Mouse (Mus musculus) myocyte (in vitro differentiated cells): ENCODE data around the gene Serpinb5. TPM values are rescaled to one million over a fixed set of nuclear protein-coding genes. Genes with fewer than 3 reads are reported as not detected.

Experiments used
- H3K27me3 ChIP-seq: one replicate; pipeline ENCODE4 v1.6.1; 2011; ENCODE audit not compliant: control insufficient read depth, insufficient read depth, insufficient read length
- H3K36me3 ChIP-seq: one replicate; pipeline ENCODE4 v1.6.1; 2011; ENCODE audit not compliant: control insufficient read depth, insufficient read depth
- H3K4me2 ChIP-seq: one replicate; pipeline ENCODE4 v1.6.1; 2011; ENCODE audit warnings: low read depth, control low read depth
- H3K4me3 ChIP-seq: one replicate; pipeline ENCODE4 v1.5.1; 2011; ENCODE audit warnings: mild to moderate bottlenecking, control low read depth, moderate library complexity
- H3K79me2 ChIP-seq: one replicate; pipeline ENCODE4 v1.6.1; 2011; ENCODE audit not compliant: control insufficient read depth, insufficient read depth
- H3ac ChIP-seq: one replicate; pipeline ENCODE4 v1.6.1; 2011; ENCODE audit not compliant: control insufficient read depth, insufficient read length
- CEBPB ChIP-seq: IDR thresholded peaks from 2 replicates; pipeline ENCODE4 v1.6.1; 2011; ENCODE audit warnings: mild to moderate bottlenecking, moderate library complexity; ENCODE audit not compliant: poor library complexity, insufficient read depth, severe bottlenecking
- E2F4 ChIP-seq: IDR thresholded peaks from one replicate; pipeline ENCODE4 v1.6.1; 2011; ENCODE audit warnings: mild to moderate bottlenecking, control low read depth, moderate library complexity; ENCODE audit not compliant: insufficient read depth
- MAX ChIP-seq: IDR thresholded peaks from one replicate; pipeline ENCODE4 v1.6.1; 2011; ENCODE audit warnings: low read depth, mild to moderate bottlenecking, control low read depth
- MYOD1 ChIP-seq, 3 experiments: IDR thresholded peaks; one replicate each; pipeline ENCODE4 v1.6.1; 2011; ENCODE audit warnings: control low read depth in 2 of 3, low read depth in 2 of 3, mild to moderate bottlenecking in 2 of 3, moderate library complexity in 1 of 3; ENCODE audit not compliant: insufficient read length in 2 of 3, control insufficient read depth in 1 of 3
- MYOG ChIP-seq, 3 experiments: IDR thresholded peaks; one replicate each; pipeline ENCODE4 v1.6.1; 2011; ENCODE audit warnings: control low read depth in 2 of 3, low read depth in 2 of 3, mild to moderate bottlenecking in 2 of 3; ENCODE audit not compliant: insufficient read length in 2 of 3, control insufficient read depth in 1 of 3, insufficient read depth in 1 of 3
- POLR2A ChIP-seq: IDR thresholded peaks from one replicate; pipeline ENCODE4 v1.6.1; 2011; ENCODE audit warnings: low read depth, mild to moderate bottlenecking, control low read depth, moderate library complexity; ENCODE audit not compliant: insufficient read length
- POLR2AphosphoS2 ChIP-seq: IDR thresholded peaks from one replicate; pipeline ENCODE4 v1.6.1; 2011; ENCODE audit warnings: low read depth, control low read depth; ENCODE audit not compliant: insufficient read length
- REST ChIP-seq: IDR thresholded peaks from one replicate; pipeline ENCODE4 v1.6.1; 2011; ENCODE audit warnings: mild to moderate bottlenecking, control low read depth, moderate library complexity; ENCODE audit not compliant: insufficient read depth, insufficient read length
- SRF ChIP-seq: IDR thresholded peaks from one replicate; pipeline ENCODE4 v1.6.1; 2011; ENCODE audit warnings: low read depth; ENCODE audit not compliant: control insufficient read depth, insufficient read length
- TCF12 ChIP-seq: IDR thresholded peaks from one replicate; pipeline ENCODE4 v1.6.1; 2011; ENCODE audit warnings: mild to moderate bottlenecking, control low read depth; ENCODE audit not compliant: poor library complexity, insufficient read depth, severe bottlenecking
- TCF3 ChIP-seq: IDR thresholded peaks from one replicate; pipeline ENCODE4 v1.6.1; 2011; ENCODE audit warnings: low read depth, control low read depth; ENCODE audit not compliant: insufficient read length
- USF1 ChIP-seq: IDR thresholded peaks from one replicate; pipeline ENCODE4 v1.6.1; 2011; ENCODE audit warnings: low read depth, mild to moderate bottlenecking, control low read depth, moderate library complexity
- polyA plus RNA-seq: library from polyadenylated mRNA; unstranded; fragments of >200 nt; fragmentation: generic; extraction: Trizol; gene quantifications from one replicate; pipeline ENCODE4 v1.2.1, GENCODE M21; 2012; ENCODE audit warnings: missing spikeins

Gene Serpinb5
- not detected for polyA plus RNA-seq

- no peak within 1 kb of the TSS for H3ac ChIP-seq
- H3K79me2 ChIP-seq, result no peaks in the 10 kb centered on the region
Observed at GRCm38 (mm10) chr1:106860847-106861246, at the start of gene Serpinb5. TSS of gene Serpinb5 (plus strand) at chr1:106861173.

GRCm38 (mm10) chr1:106814864-106815263 lies 46.1 kb upstream of the Serpinb5 start:
- H3ac ChIP-seq, result no peak overlapping the region
- no peak overlapping the region for H3K4me2 ChIP-seq
- H3K4me3 ChIP-seq, result no peak overlapping the region
- no peaks in the 10 kb centered on the region for H3K79me2 ChIP-seq
- no peak for TF ChIP-seq POLR2A
- TF ChIP-seq USF1, result no peak
- no peak for TF ChIP-seq POLR2AphosphoS2
- no peak for TF ChIP-seq CEBPB
- TF ChIP-seq REST, result no peak
- TF ChIP-seq TCF3, result no peak
- TF ChIP-seq MYOG (IDR thresholded peaks at IDR 0.05; ENCODE audit: control insufficient read depth in 1 of 3, insufficient read depth in 1 of 3, insufficient read length in 2 of 3, low read depth in 2 of 3), result no peak
- TF ChIP-seq E2F4, result no peak
- TF ChIP-seq MYOD1 (IDR thresholded peaks at IDR 0.05; ENCODE audit: control insufficient read depth in 1 of 3, insufficient read length in 2 of 3, low read depth in 2 of 3), result no peak
- no peak for TF ChIP-seq TCF12
- TF ChIP-seq MAX, result no peak
- peaks cover 4% of the 10 kb centered on the region for H3K27me3 ChIP-seq
- H3K36me3 ChIP-seq, result no peaks in the 10 kb centered on the region

More at GRCm38 (mm10) chr1:106860847-106861246, at the start of gene Serpinb5:
- H3K36me3 ChIP-seq, result no peaks in the 10 kb centered on the region
- no peak within 1 kb of the TSS for H3K4me3 ChIP-seq
- no peak for TF ChIP-seq E2F4
- TF ChIP-seq USF1, result no peak
- no peak for TF ChIP-seq SRF
- TF ChIP-seq CEBPB, result no peak
- TF ChIP-seq POLR2A, result no peak
- TF ChIP-seq REST, result no peak
- TF ChIP-seq MYOD1 (IDR thresholded peaks at IDR 0.05; ENCODE audit: control insufficient read depth in 1 of 3, insufficient read length in 2 of 3, low read depth in 2 of 3), result no peak
- TF ChIP-seq MAX, result no peak
- no peak for TF ChIP-seq TCF12
- no peak for TF ChIP-seq TCF3
- TF ChIP-seq MYOG (IDR thresholded peaks at IDR 0.05; ENCODE audit: control insufficient read depth in 1 of 3, insufficient read depth in 1 of 3, insufficient read length in 2 of 3, low read depth in 2 of 3), result no peak
- TF ChIP-seq POLR2AphosphoS2, result no peak
- no peak within 1 kb of the TSS for H3K4me2 ChIP-seq
- H3K27me3 ChIP-seq, result no peaks in the 10 kb centered on the region

- Histone ChIP-seq H3K4me2 (no peak overlapping the region), H3K36me3 (no peaks in the 10 kb centered on the region), H3K27me3 (peaks cover 4% of the 10 kb centered on the region), H3K79me2 (no peaks in the 10 kb centered on the region), H3ac (no peak overlapping the region), H3K4me3 (no peak overlapping the region)
- no peak for TF ChIP-seq POLR2AphosphoS2
- TF ChIP-seq REST, result no peak
- TF ChIP-seq USF1, result no peak
- TF ChIP-seq TCF3, result no peak
- TF ChIP-seq SRF, result no peak
- no peak for TF ChIP-seq CEBPB
- no peak for TF ChIP-seq TCF12
- no peak for TF ChIP-seq MYOD1 (IDR thresholded peaks at IDR 0.05; ENCODE audit: control insufficient read depth in 1 of 3, insufficient read length in 2 of 3, low read depth in 2 of 3)
- TF ChIP-seq MAX, result no peak
- TF ChIP-seq MYOG (IDR thresholded peaks at IDR 0.05; ENCODE audit: control insufficient read depth in 1 of 3, insufficient read depth in 1 of 3, insufficient read length in 2 of 3, low read depth in 2 of 3), result no peak
- TF ChIP-seq E2F4, result no peak
- TF ChIP-seq POLR2A, result no peak
Observed at GRCm38 (mm10) chr1:106815265-106815664, 45.7 kb upstream of the Serpinb5 start.

GRCm38 (mm10) chr1:106816766-106817165 lies 44.2 kb upstream of the Serpinb5 start:
- Histone ChIP-seq H3K79me2 (no peaks in the 10 kb centered on the region), H3ac (no peak overlapping the region), H3K4me2 (no peak overlapping the region), H3K36me3 (no peaks in the 10 kb centered on the region), H3K4me3 (no peak overlapping the region), H3K27me3 (peaks cover 4% of the 10 kb centered on the region)
- TF ChIP-seq E2F4 (no peak), MYOD1 (IDR thresholded peaks at IDR 0.05; ENCODE audit: control insufficient read depth in 1 of 3, insufficient read length in 2 of 3, low read depth in 2 of 3) (no peak)

GRCm38 (mm10) chr1:106818323-106818722 lies 42.6 kb upstream of the Serpinb5 start:
- H3ac ChIP-seq, result no peak overlapping the region
- TF ChIP-seq REST (no peak), SRF (no peak), TCF3 (no peak), USF1 (no peak), MAX (no peak), MYOD1 (IDR thresholded peaks at IDR 0.05; ENCODE audit: control insufficient read depth in 1 of 3, insufficient read length in 2 of 3, low read depth in 2 of 3) (no peak), TCF12 (no peak), MYOG (IDR thresholded peaks at IDR 0.05; ENCODE audit: control insufficient read depth in 1 of 3, insufficient read depth in 1 of 3, insufficient read length in 2 of 3, low read depth in 2 of 3) (no peak), E2F4 (no peak), POLR2AphosphoS2 (no peak), CEBPB (no peak), POLR2A (no peak)

More at GRCm38 (mm10) chr1:106818323-106818722, 42.6 kb upstream of the Serpinb5 start:
- H3K4me3 ChIP-seq, result no peak overlapping the region
- peaks cover 4% of the 10 kb centered on the region for H3K27me3 ChIP-seq
- no peak overlapping the region for H3K4me2 ChIP-seq
- no peaks in the 10 kb centered on the region for H3K79me2 ChIP-seq
- H3K36me3 ChIP-seq, result no peaks in the 10 kb centered on the region
